Mouse (Mus musculus) spleen, adult 2 months (tissue): ENCODE measurements around the gene Lef1. TPM values are rescaled to one million over a fixed set of nuclear protein-coding genes. Genes with fewer than 3 reads are reported as not detected.

Source experiments
- DNase-seq, 2 experiments: peaks; one replicate each; pipeline versions ENCODE4 v3.0.0 to v3.0.0-alpha.2; 2012 to 2021; ENCODE audit warnings: low spot score in 2 of 2, low read depth in 1 of 2
- H3K27ac ChIP-seq: fragments of 200-500 bp; 2 replicates; pipeline ENCODE4 v1.5.1; 2012; ENCODE audit warnings: low read length, inconsistent platforms; ENCODE audit not compliant: insufficient read depth
- H3K27me3 ChIP-seq: fragments of 200-500 bp; 2 replicates; pipeline ENCODE4 v1.6.1; 2012; ENCODE audit warnings: mild to moderate bottlenecking, moderate library complexity, low read length, inconsistent platforms; ENCODE audit not compliant: control insufficient read depth, insufficient read depth
- H3K36me3 ChIP-seq: fragments of 200-500 bp; 2 replicates; pipeline ENCODE4 v1.6.1; 2012; ENCODE audit warnings: mild to moderate bottlenecking, low read length, inconsistent platforms; ENCODE audit not compliant: control insufficient read depth, insufficient read depth
- H3K4me1 ChIP-seq: fragments of 200-500 bp; 2 replicates; pipeline ENCODE4 v1.6.1; 2011; ENCODE audit warnings: inconsistent platforms; ENCODE audit not compliant: control insufficient read depth, insufficient read depth, insufficient read length
- H3K4me3 ChIP-seq: fragments of 200-500 bp; 2 replicates; pipeline ENCODE4 v1.5.1; 2011; ENCODE audit warnings: mild to moderate bottlenecking, inconsistent platforms; ENCODE audit not compliant: insufficient read depth, insufficient read length; ENCODE audit errors: extremely low read depth
- CTCF ChIP-seq: fragments of 200-500 bp; IDR thresholded peaks from 2 replicates; pipeline ENCODE4 v1.5.1; 2011; ENCODE audit warnings: mild to moderate bottlenecking, inconsistent platforms; ENCODE audit not compliant: insufficient read depth, insufficient read length, insufficient replicate concordance; ENCODE audit errors: extremely low read depth
- POLR2A ChIP-seq: fragments of 200-500 bp; IDR thresholded peaks from 2 replicates; pipeline ENCODE4 v1.6.1; 2011; ENCODE audit warnings: low read depth, low read length, inconsistent platforms
- WGBS: fragments of 180-500 bp; shearing (Covaris S2); methylation state at CpG from one replicate; pipeline ENCODE4 v1.1.7; 2018; 5-methylcytosine and 5-hydroxymethylcytosine counted together
- polyA plus RNA-seq: library from polyadenylated mRNA; depleted of rRNA; stranded (reverse); fragments of >200 nt; gene quantifications from 2 replicates; pipeline ENCODE4 v1.2.3, GENCODE M21; 2012

The Lef1 gene
- polyA plus RNA-seq, 1 experiment, result 50.9 TPM

GRCm38 (mm10) chr3:131199590-131200288 lies 89.5 kb downstream of the Lef1 start:
- Histone ChIP-seq H3K27me3 (no peaks in the 10 kb centered on the region), H3K4me3 (peak overlapping the region; percentile 11), H3K4me1 (no peaks in the 10 kb centered on the region), H3K36me3 (0 out of 2 replicates have a peak, but pooled peaks cover 3% of the 10 kb centered on the region), H3K27ac (peak overlapping the region; percentile 66)
- no peak for TF ChIP-seq CTCF
- no peak; the same call in 1 of the 2 replicates for TF ChIP-seq POLR2A
- WGBS, result 80% methylated on average over 20 of the region's 20 CpGs
- no peak for DNase-seq

- no peak overlapping the region; the same call in 1 of the 2 replicates for H3K27ac ChIP-seq
- WGBS, result 92% methylated on average over 7 of the region's 7 CpGs
- no peak overlapping the region for H3K4me3 ChIP-seq
- no peak for DNase-seq
- no peaks in the 10 kb centered on the region for H3K4me1 ChIP-seq
- H3K27me3 ChIP-seq, result no peaks in the 10 kb centered on the region
- H3K36me3 ChIP-seq, result 0 out of 2 replicates have a peak, but pooled peaks cover 3% of the 10 kb centered on the region
- no peak for TF ChIP-seq CTCF
Observed at GRCm38 (mm10) chr3:131202311-131202710, 92.0 kb downstream of the Lef1 start.

- H3K27me3 ChIP-seq, result no peaks in the 10 kb centered on the region
- 45% methylated on average over 5 of the region's 5 CpGs for WGBS
- TF ChIP-seq CTCF, result no peak
- TF ChIP-seq POLR2A, result no peak
- no peak overlapping the region for H3K4me3 ChIP-seq
- no peak for DNase-seq
- peaks cover 4% of the 10 kb centered on the region; the same call in 1 of the 2 replicates for H3K4me1 ChIP-seq
- 0 out of 2 replicates have a peak, but pooled peaks cover 3% of the 10 kb centered on the region for H3K36me3 ChIP-seq
- peak overlapping the region; percentile 68 for H3K27ac ChIP-seq
Observed at GRCm38 (mm10) chr3:131207846-131208245, 97.6 kb downstream of the Lef1 start.

GRCm38 (mm10) chr3:131208265-131208891 lies 98.1 kb downstream of the Lef1 start:
- no peak overlapping the region for H3K4me3 ChIP-seq

GRCm38 (mm10) chr3:131212200-131212599 lies 101.9 kb downstream of the Lef1 start:
- WGBS, result 86% methylated on average over 7 of the region's 7 CpGs
- no peak for DNase-seq

More at GRCm38 (mm10) chr3:131208265-131208891, 98.1 kb downstream of the Lef1 start:
- Histone ChIP-seq H3K27me3 (no peaks in the 10 kb centered on the region), H3K27ac (peak overlapping the region; percentile 68), H3K4me1 (peaks cover 4% of the 10 kb centered on the region; the same call in 1 of the 2 replicates), H3K36me3 (0 out of 2 replicates have a peak, but pooled peaks cover 3% of the 10 kb centered on the region)
- TF ChIP-seq POLR2A (no peak), CTCF (no peak)
- DNase-seq, result peak; percentile 64 to 77
- 11% methylated on average over 13 of the region's 13 CpGs for WGBS

GRCm38 (mm10) chr3:131214060-131214658 lies 103.9 kb downstream of the Lef1 start:
- no peak overlapping the region for H3K27ac ChIP-seq
- 90% methylated on average over 9 of the region's 9 CpGs for WGBS
- no peak overlapping the region for H3K4me3 ChIP-seq
- no peak for TF ChIP-seq POLR2A
- no peak for TF ChIP-seq CTCF
- no peaks in the 10 kb centered on the region for H3K27me3 ChIP-seq
- DNase-seq, result no peak
- H3K4me1 ChIP-seq, result no peaks in the 10 kb centered on the region
- no peaks in the 10 kb centered on the region for H3K36me3 ChIP-seq

More at GRCm38 (mm10) chr3:131212200-131212599, 101.9 kb downstream of the Lef1 start:
- no peak overlapping the region for H3K27ac ChIP-seq
- no peak for TF ChIP-seq CTCF
- no peak for TF ChIP-seq POLR2A
- H3K36me3 ChIP-seq, result no peaks in the 10 kb centered on the region
- H3K4me3 ChIP-seq, result no peak overlapping the region
- peaks cover 4% of the 10 kb centered on the region; the same call in 1 of the 2 replicates for H3K4me1 ChIP-seq
- H3K27me3 ChIP-seq, result no peaks in the 10 kb centered on the region
